Mouse (Mus musculus): ENCODE measurements around the gene Il22ra1. TPM values are rescaled to one million over a fixed set of nuclear protein-coding genes. Genes with fewer than 3 reads are reported as not detected.

The Il22ra1 gene
- not detected in 2 replicates for polyA plus RNA-seq (2014; fragmentation: Nextera tagmentation; extraction: Ambion mirVana)

- no peaks in the 10 kb centered on the region for H3K27me3 ChIP-seq (ENCODE audit: control insufficient read depth, insufficient read depth, low read length)
- H3K4me1 ChIP-seq (ENCODE audit: control insufficient read depth, insufficient read depth, low read length): no peaks in the 10 kb centered on the region
- H3K36me3 ChIP-seq (ENCODE audit: control insufficient read depth, insufficient read depth, low read length): no peaks in the 10 kb centered on the region
- no peaks in the 10 kb centered on the region for H3K9me3 ChIP-seq (ENCODE audit: control insufficient read depth, low read length)
- H3K27ac ChIP-seq (ENCODE audit: low read depth, low read length): no peak within 1 kb of the TSS
- H3K4me3 ChIP-seq (ENCODE audit: low read depth, low read length): no peak within 1 kb of the TSS
- WGBS: 71% methylated on average over 14 of the region's 14 CpGs
- no peak within 1 kb of the TSS for H3K9ac ChIP-seq (replicated peaks; ENCODE audit: low read depth, low read length)
- no peak for ATAC-seq (ENCODE audit: low read depth)
- H3K4me2 ChIP-seq (ENCODE audit: low read depth, low read length): no peak within 1 kb of the TSS
Measured at GRCm38 (mm10) chr4:135727817-135728216, at the start of gene Il22ra1. Il22ra1 (plus strand) TSS chr4:135728172.

GRCm38 (mm10) chr4:135679316-135679715 lies 48.7 kb upstream of the Il22ra1 start:
- no peak for ATAC-seq (ENCODE audit: low read depth)
- no peak overlapping the region for H3K27ac ChIP-seq (ENCODE audit: low read depth, low read length)
- no peaks in the 10 kb centered on the region for H3K9me3 ChIP-seq (ENCODE audit: control insufficient read depth, low read length)
- no peak overlapping the region for H3K4me3 ChIP-seq (ENCODE audit: low read depth, low read length)
- 80% methylated on average over 4 of the region's 4 CpGs for WGBS
- H3K4me1 ChIP-seq (ENCODE audit: control insufficient read depth, insufficient read depth, low read length): no peaks in the 10 kb centered on the region
- no peak overlapping the region for H3K9ac ChIP-seq (replicated peaks; ENCODE audit: low read depth, low read length)
- H3K27me3 ChIP-seq (ENCODE audit: control insufficient read depth, insufficient read depth, low read length): no peaks in the 10 kb centered on the region; the same call in 1 of the 2 replicates
- no peak overlapping the region for H3K4me2 ChIP-seq (ENCODE audit: low read depth, low read length)
- no peaks in the 10 kb centered on the region for H3K36me3 ChIP-seq (ENCODE audit: control insufficient read depth, insufficient read depth, low read length)

- 81% methylated on average over 5 of the region's 5 CpGs for WGBS
- Histone ChIP-seq H3K4me3 (ENCODE audit: low read depth, low read length) (no peak overlapping the region), H3K27ac (ENCODE audit: low read depth, low read length) (no peak overlapping the region), H3K9me3 (ENCODE audit: control insufficient read depth, low read length) (no peaks in the 10 kb centered on the region), H3K4me1 (ENCODE audit: control insufficient read depth, insufficient read depth, low read length) (peaks cover 7% of the 10 kb centered on the region; the same call in 1 of the 2 replicates), H3K9ac (replicated peaks; ENCODE audit: low read depth, low read length) (no peak overlapping the region), H3K4me2 (ENCODE audit: low read depth, low read length) (no peak overlapping the region), H3K27me3 (ENCODE audit: control insufficient read depth, insufficient read depth, low read length) (peaks cover 11% of the 10 kb centered on the region; the same call in 1 of the 2 replicates), H3K36me3 (ENCODE audit: control insufficient read depth, insufficient read depth, low read length) (no peaks in the 10 kb centered on the region)
- no peak for ATAC-seq (ENCODE audit: low read depth)
Measured at GRCm38 (mm10) chr4:135681789-135682188, 46.2 kb upstream of the Il22ra1 start.

- Histone ChIP-seq H3K4me2 (ENCODE audit: low read depth, low read length) (no peak overlapping the region), H3K9me3 (ENCODE audit: control insufficient read depth, low read length) (no peaks in the 10 kb centered on the region), H3K27ac (ENCODE audit: low read depth, low read length) (no peak overlapping the region), H3K9ac (replicated peaks; ENCODE audit: low read depth, low read length) (no peak overlapping the region), H3K4me3 (ENCODE audit: low read depth, low read length) (no peak overlapping the region), H3K36me3 (ENCODE audit: control insufficient read depth, insufficient read depth, low read length) (no peaks in the 10 kb centered on the region), H3K4me1 (ENCODE audit: control insufficient read depth, insufficient read depth, low read length) (peaks cover 7% of the 10 kb centered on the region; the same call in 1 of the 2 replicates), H3K27me3 (ENCODE audit: control insufficient read depth, insufficient read depth, low read length) (peaks cover 23% of the 10 kb centered on the region)
- WGBS: 21% methylated on average over 4 of the region's 4 CpGs
- no peak for ATAC-seq (ENCODE audit: low read depth)
Measured at GRCm38 (mm10) chr4:135683553-135683952, 44.4 kb upstream of the Il22ra1 start.

- no peak overlapping the region for H3K4me3 ChIP-seq (ENCODE audit: low read depth, low read length)
- no peaks in the 10 kb centered on the region for H3K36me3 ChIP-seq (ENCODE audit: control insufficient read depth, insufficient read depth, low read length)
- H3K27me3 ChIP-seq (ENCODE audit: control insufficient read depth, insufficient read depth, low read length): peaks cover 25% of the 10 kb centered on the region
- H3K9me3 ChIP-seq (ENCODE audit: control insufficient read depth, low read length): no peaks in the 10 kb centered on the region
- no peak overlapping the region for H3K4me2 ChIP-seq (ENCODE audit: low read depth, low read length)
- no peak overlapping the region for H3K27ac ChIP-seq (ENCODE audit: low read depth, low read length)
- 37% methylated on average over 3 of the region's 3 CpGs for WGBS
- ATAC-seq (ENCODE audit: low read depth): no peak
- no peak overlapping the region for H3K9ac ChIP-seq (replicated peaks; ENCODE audit: low read depth, low read length)
- peaks cover 7% of the 10 kb centered on the region; the same call in 1 of the 2 replicates for H3K4me1 ChIP-seq (ENCODE audit: control insufficient read depth, insufficient read depth, low read length)
Measured at GRCm38 (mm10) chr4:135684731-135685130, 43.2 kb upstream of the Il22ra1 start.

- peak within 1 kb of the TSS; percentile 50 for H3K9ac ChIP-seq (replicated peaks; ENCODE audit: low read depth, low read length)
- no peaks in the 10 kb centered on the region for H3K9me3 ChIP-seq (ENCODE audit: control insufficient read depth, low read length)
- H3K27me3 ChIP-seq (ENCODE audit: control insufficient read depth, insufficient read depth, low read length): peaks cover 25% of the 10 kb centered on the region
- 1% methylated on average over 41 of the region's 41 CpGs for WGBS
- peak within 1 kb of the TSS; percentile 38 for H3K4me3 ChIP-seq (ENCODE audit: low read depth, low read length)
- no peaks in the 10 kb centered on the region for H3K36me3 ChIP-seq (ENCODE audit: control insufficient read depth, insufficient read depth, low read length)
- ATAC-seq (ENCODE audit: low read depth): no peak
- peak within 1 kb of the TSS; percentile 91 for H3K4me2 ChIP-seq (ENCODE audit: low read depth, low read length)
- H3K4me1 ChIP-seq (ENCODE audit: control insufficient read depth, insufficient read depth, low read length): peaks cover 7% of the 10 kb centered on the region; the same call in 1 of the 2 replicates
- no peak within 1 kb of the TSS for H3K27ac ChIP-seq (ENCODE audit: low read depth, low read length)
Measured at GRCm38 (mm10) chr4:135685906-135686567, 41.9 kb upstream of the Il22ra1 start, which contains the start of gene Ifnlr1. Ifnlr1 (plus strand) TSS chr4:135686287.

GRCm38 (mm10) chr4:135686568-135686953 lies 41.4 kb upstream of the Il22ra1 start:
- Histone ChIP-seq H3K4me1 (ENCODE audit: control insufficient read depth, insufficient read depth, low read length) (peaks cover 7% of the 10 kb centered on the region; the same call in 1 of the 2 replicates), H3K4me2 (ENCODE audit: low read depth, low read length) (peak overlapping the region; percentile 91), H3K9me3 (ENCODE audit: control insufficient read depth, low read length) (no peaks in the 10 kb centered on the region), H3K9ac (replicated peaks; ENCODE audit: low read depth, low read length) (peak overlapping the region; percentile 50), H3K36me3 (ENCODE audit: control insufficient read depth, insufficient read depth, low read length) (no peaks in the 10 kb centered on the region), H3K27me3 (ENCODE audit: control insufficient read depth, insufficient read depth, low read length) (peaks cover 25% of the 10 kb centered on the region), H3K27ac (ENCODE audit: low read depth, low read length) (no peak overlapping the region), H3K4me3 (ENCODE audit: low read depth, low read length) (peak overlapping the region; percentile 38)
- no peak for ATAC-seq (ENCODE audit: low read depth)
- 1% methylated on average over 21 of the region's 21 CpGs for WGBS

GRCm38 (mm10) chr4:135689797-135690196 lies 38.2 kb upstream of the Il22ra1 start:
- Histone ChIP-seq H3K27ac (ENCODE audit: low read depth, low read length) (no peak overlapping the region), H3K4me3 (ENCODE audit: low read depth, low read length) (no peak overlapping the region), H3K4me1 (ENCODE audit: control insufficient read depth, insufficient read depth, low read length) (peaks cover 7% of the 10 kb centered on the region; the same call in 1 of the 2 replicates), H3K9ac (replicated peaks; ENCODE audit: low read depth, low read length) (no peak overlapping the region), H3K9me3 (ENCODE audit: control insufficient read depth, low read length) (no peaks in the 10 kb centered on the region), H3K36me3 (ENCODE audit: control insufficient read depth, insufficient read depth, low read length) (no peaks in the 10 kb centered on the region), H3K4me2 (ENCODE audit: low read depth, low read length) (no peak overlapping the region), H3K27me3 (ENCODE audit: control insufficient read depth, insufficient read depth, low read length) (peaks cover 23% of the 10 kb centered on the region)
- 89% methylated on average over 7 of the region's 7 CpGs for WGBS
- ATAC-seq (ENCODE audit: low read depth): no peak

- 84% methylated on average over 11 of the region's 11 CpGs for WGBS
- H3K4me3 ChIP-seq (ENCODE audit: low read depth, low read length): no peak overlapping the region
- ATAC-seq (ENCODE audit: low read depth): no peak
- no peaks in the 10 kb centered on the region for H3K36me3 ChIP-seq (ENCODE audit: control insufficient read depth, insufficient read depth, low read length)
- peaks cover 7% of the 10 kb centered on the region; the same call in 1 of the 2 replicates for H3K4me1 ChIP-seq (ENCODE audit: control insufficient read depth, insufficient read depth, low read length)
- H3K9me3 ChIP-seq (ENCODE audit: control insufficient read depth, low read length): no peaks in the 10 kb centered on the region
- no peak overlapping the region for H3K4me2 ChIP-seq (ENCODE audit: low read depth, low read length)
- no peak overlapping the region for H3K27ac ChIP-seq (ENCODE audit: low read depth, low read length)
- peaks cover 19% of the 10 kb centered on the region for H3K27me3 ChIP-seq (ENCODE audit: control insufficient read depth, insufficient read depth, low read length)
- H3K9ac ChIP-seq (replicated peaks; ENCODE audit: low read depth, low read length): no peak overlapping the region
Measured at GRCm38 (mm10) chr4:135690241-135690640, 37.7 kb upstream of the Il22ra1 start.

Data from neural tube, embryonic 14.5 days (tissue).